Mouse (Mus musculus) heart, embryonic 13.5 days (tissue): Measurements from ENCODE around the gene Mrm3. TPM values are rescaled to one million over a fixed set of nuclear protein-coding genes. Genes with fewer than 3 reads are reported as not detected.
A peak's percentile ranks its signal among the peaks of the same experiment; 100 is the strongest.

ENCODE experiments used
- ATAC-seq: fragments of 200-750 bp; cut with Nextera tagmentation; 2 replicates; pipeline ENCODE4 v1.8.0; 2017; ENCODE audit warnings: moderate TSS enrichment; ENCODE audit not compliant: insufficient number of reproducible peaks, low FRiP score, low TSS enrichment; ENCODE audit errors: extremely low read depth
- H3K27ac ChIP-seq: fragments of 300-500 bp; sonication (generic); replicated peaks from 2 replicates; pipeline ENCODE4 v1.5.1; 2015; ENCODE audit warnings: moderate library complexity, mild to moderate bottlenecking, inconsistent platforms
- H3K27me3 ChIP-seq: fragments of 300-500 bp; sonication (generic); replicated peaks from 2 replicates; pipeline ENCODE4 v1.6.1; 2015; ENCODE audit warnings: mild to moderate bottlenecking, inconsistent platforms
- H3K36me3 ChIP-seq: fragments of 300-500 bp; sonication (generic); 2 replicates; pipeline ENCODE4 v1.6.1; 2015; ENCODE audit warnings: mild to moderate bottlenecking, inconsistent platforms
- H3K4me1 ChIP-seq: fragments of 300-500 bp; sonication (generic); 2 replicates; pipeline ENCODE4 v1.6.1; 2015; ENCODE audit warnings: inconsistent platforms
- H3K4me2 ChIP-seq: fragments of 300-500 bp; sonication (generic); 2 replicates; pipeline ENCODE4 v1.6.1; 2015; ENCODE audit warnings: inconsistent platforms, mild to moderate bottlenecking, moderate library complexity
- H3K4me3 ChIP-seq: fragments of 300-500 bp; sonication (generic); 2 replicates; pipeline ENCODE4 v1.5.1; 2015; ENCODE audit warnings: moderate library complexity, mild to moderate bottlenecking, inconsistent platforms
- H3K9ac ChIP-seq: fragments of 300-500 bp; sonication (generic); 2 replicates; pipeline ENCODE4 v1.6.1; 2015; ENCODE audit warnings: inconsistent platforms, mild to moderate bottlenecking, moderate library complexity
- H3K9me3 ChIP-seq: fragments of 300-500 bp; sonication (generic); 2 replicates; pipeline ENCODE4 v1.6.1; 2016; ENCODE audit warnings: inconsistent platforms
- WGBS: fragments of 180-500 bp; shearing (Covaris S2); methylation state at CpG from one replicate; pipeline ENCODE4 v1.1.7; 2015; ENCODE audit warnings: mixed read lengths; 5-methylcytosine and 5-hydroxymethylcytosine counted together
- polyA plus RNA-seq: library from polyadenylated mRNA; unstranded; fragments of >200 nt; fragmentation: Nextera tagmentation; extraction: Ambion mirVana; gene quantifications from 2 replicates; pipeline ENCODE4 v1.2.1, GENCODE M21; 2015

Mrm3 gene
- polyA plus RNA-seq, 1 experiment from 2014 or later, result 21.1 TPM

GRCm38 (mm10) chr11:76272440-76272839 lies 28.9 kb downstream of the Mrm3 start:
- WGBS, result 73% methylated on average over 4 of the region's 4 CpGs
- H3K27ac ChIP-seq, result no peak overlapping the region
- no peak overlapping the region for H3K4me2 ChIP-seq
- H3K9ac ChIP-seq, result no peak overlapping the region
- no peaks in the 10 kb centered on the region for H3K9me3 ChIP-seq
- H3K36me3 ChIP-seq, result peaks cover 48% of the 10 kb centered on the region
- no peak overlapping the region for H3K4me3 ChIP-seq
- ATAC-seq, result no peak
- H3K4me1 ChIP-seq, result no peaks in the 10 kb centered on the region
- H3K27me3 ChIP-seq, result no peaks in the 10 kb centered on the region

DNA sequence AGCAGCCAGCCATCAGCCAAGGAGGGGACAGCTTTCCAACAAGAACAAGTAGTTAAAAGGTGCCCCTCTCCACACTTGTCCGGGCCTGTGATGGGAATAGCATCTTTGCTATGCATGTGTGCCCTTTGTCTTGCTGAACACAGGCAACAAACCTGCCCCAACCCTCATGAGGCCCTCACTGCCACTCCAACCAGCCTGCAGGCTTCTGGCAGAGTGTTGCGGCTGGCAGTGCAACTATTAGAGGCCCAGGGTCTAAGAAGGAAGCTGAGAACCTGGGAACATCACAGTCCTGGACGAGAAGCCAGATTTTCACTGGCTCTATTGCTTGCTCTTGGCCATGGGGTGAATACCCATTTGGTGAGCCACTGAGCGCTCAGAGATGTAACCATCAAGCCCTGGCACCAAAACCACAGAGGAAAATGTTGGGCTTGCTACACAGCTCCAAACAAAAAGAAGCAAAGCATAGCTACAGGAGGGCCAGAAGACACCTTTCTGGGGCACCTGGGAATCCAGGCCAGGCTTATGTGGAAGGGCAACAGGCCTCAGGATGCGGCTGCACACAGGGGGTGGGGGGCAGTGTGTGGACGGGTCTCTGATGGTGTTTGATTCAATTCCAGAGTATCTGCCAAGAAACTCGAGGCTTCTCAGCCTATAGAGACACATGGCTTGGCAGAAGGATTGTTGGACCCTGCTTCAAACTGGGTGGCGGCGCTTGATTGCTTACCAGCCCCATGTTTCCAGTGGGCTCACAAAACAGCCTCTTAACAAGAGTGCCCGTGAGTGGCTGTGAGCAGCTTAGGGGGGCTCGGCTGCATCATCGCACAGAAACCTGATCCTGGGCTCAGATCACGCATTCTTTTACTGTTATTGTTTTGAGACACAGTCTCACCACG lies 35.7 kb downstream of the Mrm3 start:
- no peak overlapping the region for H3K4me2 ChIP-seq
- peaks cover 13% of the 10 kb centered on the region for H3K36me3 ChIP-seq
- no peak overlapping the region for H3K4me3 ChIP-seq
- no peaks in the 10 kb centered on the region for H3K27me3 ChIP-seq
- ATAC-seq, result no peak
- 68% methylated on average over 14 of the region's 14 CpGs for WGBS
- no peak overlapping the region for H3K27ac ChIP-seq
- H3K4me1 ChIP-seq, result 0 out of 2 replicates have a peak, but pooled peaks cover 6% of the 10 kb centered on the region
- H3K9me3 ChIP-seq, result no peaks in the 10 kb centered on the region
- no peak overlapping the region for H3K9ac ChIP-seq

DNA sequence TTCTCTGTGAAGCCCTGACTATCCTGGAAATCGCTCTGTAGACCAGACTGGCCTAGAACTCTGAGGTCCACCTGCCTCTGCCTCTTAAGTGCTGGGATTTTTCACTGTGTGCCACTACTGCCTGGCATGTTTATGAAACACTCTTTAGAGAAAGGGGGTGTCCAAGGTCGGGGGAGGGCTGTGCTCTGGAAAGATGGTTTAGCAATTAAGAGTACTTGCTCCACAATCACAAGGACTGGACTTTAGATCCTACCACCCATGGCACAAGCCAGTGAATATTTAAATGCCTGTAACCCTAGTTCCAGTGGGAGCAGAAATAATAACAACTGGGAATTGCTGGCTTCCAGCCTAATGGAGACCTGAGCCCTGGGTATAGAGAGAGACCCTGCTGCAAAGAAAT lies 36.5 kb downstream of the Mrm3 start:
- no peak overlapping the region for H3K9ac ChIP-seq
- H3K4me2 ChIP-seq, result no peak overlapping the region
- no peaks in the 10 kb centered on the region for H3K27me3 ChIP-seq
- H3K27ac ChIP-seq, result no peak overlapping the region
- H3K4me1 ChIP-seq, result peaks cover 9% of the 10 kb centered on the region
- ATAC-seq, result no peak
- H3K9me3 ChIP-seq, result no peaks in the 10 kb centered on the region
- WGBS, result 60% methylated on average over 2 of the region's 2 CpGs
- no peak overlapping the region for H3K4me3 ChIP-seq
- H3K36me3 ChIP-seq, result peaks cover 11% of the 10 kb centered on the region

DNA sequence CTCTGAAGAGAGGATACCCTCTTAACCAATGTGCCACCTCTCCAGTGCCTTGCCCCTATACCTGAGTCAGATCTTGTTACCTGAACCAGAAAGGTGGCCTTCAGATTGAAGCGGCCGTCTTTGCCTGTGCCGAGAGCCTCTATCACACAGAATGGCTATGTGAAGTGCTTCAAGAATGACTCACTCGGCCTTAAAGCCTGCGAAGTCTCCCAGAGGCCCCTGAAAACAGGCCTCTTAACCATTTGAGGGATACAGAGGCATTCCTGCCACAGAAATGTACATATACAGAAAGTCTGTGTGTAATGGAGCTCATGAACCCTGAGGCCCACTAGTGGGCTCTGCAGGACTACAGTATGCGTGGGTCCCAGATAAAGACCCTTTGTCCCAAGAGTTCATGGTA lies 40.3 kb downstream of the Mrm3 start:
- Histone ChIP-seq H3K36me3 (no peaks in the 10 kb centered on the region), H3K4me1 (peaks cover 40% of the 10 kb centered on the region), H3K4me2 (no peak overlapping the region), H3K9me3 (no peaks in the 10 kb centered on the region), H3K9ac (no peak overlapping the region), H3K4me3 (no peak overlapping the region), H3K27ac (no peak overlapping the region), H3K27me3 (no peaks in the 10 kb centered on the region)
- WGBS, result 62% methylated on average over 6 of the region's 6 CpGs
- no peak for ATAC-seq

GRCm38 (mm10) chr11:76285431-76286075 lies 42.0 kb downstream of the Mrm3 start:
- Histone ChIP-seq H3K4me1 (peaks cover 45% of the 10 kb centered on the region), H3K36me3 (no peaks in the 10 kb centered on the region), H3K4me3 (no peak overlapping the region), H3K27ac (0 out of 2 replicates have a peak overlapping the region, but pooled peaks have one; percentile 20), H3K9me3 (no peaks in the 10 kb centered on the region), H3K9ac (no peak overlapping the region), H3K4me2 (no peak overlapping the region), H3K27me3 (no peaks in the 10 kb centered on the region)
- ATAC-seq, result no peak
- WGBS, result 42% methylated on average over 7 of the region's 7 CpGs

DNA sequence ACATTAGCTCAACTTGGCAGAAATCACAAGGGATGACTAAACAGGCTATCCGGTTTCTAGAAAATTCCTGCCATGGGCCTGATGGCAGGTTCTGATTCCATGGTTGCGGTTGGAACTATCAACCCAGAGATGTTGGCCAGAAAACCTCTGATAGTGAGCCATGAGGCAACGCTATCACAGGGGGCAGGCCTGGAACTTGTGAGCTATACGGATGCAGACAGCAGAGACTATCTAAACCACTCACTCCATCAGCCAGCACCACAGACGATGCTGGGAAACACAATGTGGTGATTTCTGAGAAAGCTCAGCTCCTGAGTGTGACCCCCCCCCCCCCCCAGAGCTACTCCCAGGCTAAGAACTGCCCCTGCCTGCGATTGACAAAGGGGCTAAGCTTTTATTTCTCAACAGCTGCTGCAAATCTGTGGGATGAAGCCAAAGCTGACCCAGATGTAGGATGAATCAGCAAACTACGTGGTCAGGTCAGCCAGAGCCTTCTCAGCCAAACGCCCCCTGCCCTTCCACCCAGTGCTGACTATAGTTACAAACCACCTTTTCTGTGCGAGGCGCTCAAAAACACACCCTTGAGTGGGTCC lies 43.1 kb downstream of the Mrm3 start:
- WGBS, result 39% methylated on average over 10 of the region's 10 CpGs
- Histone ChIP-seq H3K4me2 (no peak overlapping the region), H3K4me3 (no peak overlapping the region), H3K27ac (peak overlapping the region; percentile 24; the same call in 1 of the 2 replicates), H3K36me3 (no peaks in the 10 kb centered on the region), H3K27me3 (no peaks in the 10 kb centered on the region), H3K9me3 (no peaks in the 10 kb centered on the region), H3K9ac (no peak overlapping the region), H3K4me1 (peaks cover 49% of the 10 kb centered on the region)
- ATAC-seq, result no peak

DNA sequence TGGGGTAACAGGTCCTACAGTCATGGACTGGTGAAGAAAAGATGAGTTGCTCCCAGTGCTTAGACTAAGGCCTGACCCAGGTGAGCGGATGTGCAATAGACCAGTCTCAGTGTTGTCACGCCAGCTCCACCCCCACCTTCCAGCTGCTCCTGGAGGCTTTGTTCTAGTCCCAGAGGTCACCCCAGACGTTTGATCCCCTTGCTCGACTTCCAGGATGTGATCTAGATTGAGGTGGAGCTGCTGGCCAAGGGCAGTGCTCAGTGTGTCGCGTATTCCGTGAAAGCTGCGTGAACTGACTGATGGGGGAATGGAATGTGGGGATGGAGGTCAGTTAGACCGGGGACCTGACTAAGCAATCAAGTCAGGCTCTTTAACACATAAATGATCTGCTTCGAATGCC lies 43.8 kb downstream of the Mrm3 start:
- Histone ChIP-seq H3K27me3 (no peaks in the 10 kb centered on the region), H3K9ac (no peak overlapping the region), H3K9me3 (no peaks in the 10 kb centered on the region), H3K36me3 (no peaks in the 10 kb centered on the region), H3K4me2 (no peak overlapping the region), H3K4me3 (no peak overlapping the region), H3K27ac (no peak overlapping the region), H3K4me1 (peaks cover 55% of the 10 kb centered on the region)
- 43% methylated on average over 10 of the region's 10 CpGs for WGBS
- ATAC-seq, result no peak

DNA sequence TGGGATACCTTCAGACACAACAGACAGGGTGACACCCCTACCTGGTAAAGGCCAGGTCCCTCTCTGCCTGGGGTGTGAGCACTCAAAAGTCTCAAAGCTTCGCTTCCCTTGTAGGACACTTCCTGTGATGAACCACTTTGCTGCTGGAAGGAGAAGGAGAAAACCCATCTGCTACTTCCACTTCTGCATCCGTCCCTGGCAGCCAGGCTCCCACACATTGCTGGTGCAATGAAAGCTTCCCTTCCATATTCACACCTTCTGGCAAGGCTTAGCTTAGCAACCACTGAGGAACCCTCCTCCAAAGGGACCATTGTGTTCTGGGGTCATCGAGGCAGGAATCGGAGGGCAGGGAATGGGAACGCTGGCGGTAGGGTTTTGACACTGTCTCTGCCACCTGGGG lies 45.1 kb downstream of the Mrm3 start:
- H3K27ac ChIP-seq, result no peak overlapping the region
- whole genome bisulfite sequencing, result 83% methylated on average over 6 of the region's 6 CpGs
- H3K4me2 ChIP-seq, result no peak overlapping the region
- H3K9me3 ChIP-seq, result no peaks in the 10 kb centered on the region
- peaks cover 67% of the 10 kb centered on the region for H3K4me1 ChIP-seq
- H3K36me3 ChIP-seq, result no peaks in the 10 kb centered on the region
- no peaks in the 10 kb centered on the region for H3K27me3 ChIP-seq
- no peak overlapping the region for H3K9ac ChIP-seq
- no peak overlapping the region for H3K4me3 ChIP-seq
- ATAC-seq, result no peak

GRCm38 (mm10) chr11:76290367-76290766 lies 46.9 kb downstream of the Mrm3 start:
- 54% methylated on average over 11 of the region's 11 CpGs for WGBS
- no peaks in the 10 kb centered on the region for H3K36me3 ChIP-seq

DNA sequence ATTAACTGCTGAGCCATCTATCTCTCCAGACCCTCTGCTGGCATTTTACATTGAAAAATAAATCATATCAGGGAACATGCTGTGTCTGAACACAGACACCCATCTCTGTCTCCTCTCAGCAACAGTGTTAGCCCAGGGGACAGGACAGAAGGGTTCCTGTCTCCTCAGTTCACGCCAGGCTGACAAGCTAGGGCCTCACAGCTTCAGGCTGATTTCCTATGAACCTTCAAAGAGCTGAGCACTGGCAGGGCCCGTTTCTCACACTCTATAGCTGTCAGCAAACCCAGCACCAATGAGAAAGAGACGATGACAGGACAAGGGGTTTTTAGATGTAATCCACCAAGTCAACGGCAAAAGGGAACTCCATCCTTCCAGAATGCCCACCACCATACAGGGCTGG lies 48.4 kb downstream of the Mrm3 start:
- H3K4me3 ChIP-seq, result no peak overlapping the region
- H3K4me1 ChIP-seq, result peaks cover 69% of the 10 kb centered on the region
- no peaks in the 10 kb centered on the region for H3K36me3 ChIP-seq
- 22% methylated on average over 4 of the region's 4 CpGs for WGBS
- peak overlapping the region; percentile 85 for H3K27ac ChIP-seq
- H3K27me3 ChIP-seq, result no peaks in the 10 kb centered on the region
- H3K4me2 ChIP-seq, result peak overlapping the region; percentile 48
- peak overlapping the region; percentile 51; the same call in 1 of the 2 replicates for H3K9ac ChIP-seq
- no peaks in the 10 kb centered on the region for H3K9me3 ChIP-seq
- ATAC-seq, result no peak

More at GRCm38 (mm10) chr11:76290367-76290766, 46.9 kb downstream of the Mrm3 start:
- Histone ChIP-seq H3K4me1 (peaks cover 75% of the 10 kb centered on the region), H3K9ac (peak overlapping the region; percentile 30; the same call in 1 of the 2 replicates), H3K4me2 (no peak overlapping the region), H3K27me3 (no peaks in the 10 kb centered on the region), H3K4me3 (no peak overlapping the region), H3K9me3 (no peaks in the 10 kb centered on the region), H3K27ac (peak overlapping the region; percentile 24; the same call in 1 of the 2 replicates)
- no peak for ATAC-seq

DNA sequence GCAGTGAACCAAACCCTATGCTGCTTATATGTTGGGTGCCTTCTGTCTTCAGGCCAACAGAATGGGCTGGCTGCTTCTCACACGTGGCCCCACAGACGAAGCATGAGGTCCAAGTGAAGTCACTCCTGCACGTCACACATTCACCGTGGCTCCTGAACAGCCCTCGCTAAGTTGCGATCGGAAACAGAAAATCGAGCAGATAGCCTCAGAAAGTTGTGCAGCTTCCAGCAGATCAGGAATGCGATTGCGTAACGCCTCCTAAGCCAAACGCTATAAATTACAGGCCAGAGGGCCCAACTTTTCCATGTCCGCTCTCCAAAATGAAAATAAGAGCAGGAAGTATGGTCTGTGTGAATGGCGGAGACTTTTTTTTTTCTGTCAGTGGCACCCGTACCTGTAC lies 48.9 kb downstream of the Mrm3 start:
- no peak overlapping the region for H3K4me3 ChIP-seq
- ATAC-seq, result no peak
- WGBS, result 46% methylated on average over 15 of the region's 15 CpGs
- no peaks in the 10 kb centered on the region for H3K36me3 ChIP-seq
- H3K4me2 ChIP-seq, result peak overlapping the region; percentile 48
- no peaks in the 10 kb centered on the region for H3K27me3 ChIP-seq
- H3K9me3 ChIP-seq, result no peaks in the 10 kb centered on the region
- peak overlapping the region; percentile 85 for H3K27ac ChIP-seq
- peaks cover 69% of the 10 kb centered on the region for H3K4me1 ChIP-seq
- H3K9ac ChIP-seq, result peak overlapping the region; percentile 51
